Mouse (Mus musculus) midbrain, embryonic 16.5 days (tissue): ENCODE results near the gene Smim24. TPM values are rescaled to one million over a fixed set of nuclear protein-coding genes. Genes with fewer than 3 reads are reported as not detected.

Experiments
- ATAC-seq: fragments of 200-750 bp; cut with Nextera tagmentation; 2 replicates; pipeline ENCODE4 v1.8.0; 2017; ENCODE audit warnings: moderate TSS enrichment
- H3K27ac ChIP-seq: fragments of 300-500 bp; sonication (generic); 2 replicates; pipeline ENCODE4 v1.5.1; 2014; ENCODE audit warnings: mild to moderate bottlenecking, low read length, mixed read lengths
- H3K27me3 ChIP-seq: fragments of 300-500 bp; sonication (generic); 2 replicates; pipeline ENCODE4 v1.6.1; 2014; ENCODE audit warnings: low read depth, low read length, mixed read lengths; ENCODE audit not compliant: control insufficient read depth, insufficient read depth
- H3K36me3 ChIP-seq: fragments of 300-500 bp; sonication (generic); 2 replicates; pipeline ENCODE4 v1.6.1; 2014; ENCODE audit warnings: mild to moderate bottlenecking, low read length, moderate library complexity, mixed read lengths; ENCODE audit not compliant: control insufficient read depth, insufficient read depth
- H3K4me1 ChIP-seq: fragments of 300-500 bp; sonication (generic); 2 replicates; pipeline ENCODE4 v1.6.1; 2014; ENCODE audit warnings: mild to moderate bottlenecking, low read length, mixed read lengths; ENCODE audit not compliant: control insufficient read depth, insufficient read depth
- H3K4me2 ChIP-seq: fragments of 300-500 bp; sonication (generic); 2 replicates; pipeline ENCODE4 v1.6.1; 2014; ENCODE audit warnings: mild to moderate bottlenecking, low read length, mixed read lengths
- H3K4me3 ChIP-seq: fragments of 300-500 bp; sonication (generic); 2 replicates; pipeline ENCODE4 v1.5.1; 2014; ENCODE audit warnings: low read depth, mild to moderate bottlenecking, low read length, moderate library complexity, mixed read lengths
- H3K9ac ChIP-seq: fragments of 300-500 bp; sonication (generic); 2 replicates; pipeline ENCODE4 v1.6.1; 2014; ENCODE audit warnings: low read depth, low read length, mixed read lengths
- H3K9me3 ChIP-seq: fragments of 300-500 bp; sonication (generic); replicated peaks from 2 replicates; pipeline ENCODE4 v1.6.1; 2014; ENCODE audit warnings: mild to moderate bottlenecking, low read length, mixed read lengths; ENCODE audit not compliant: control insufficient read depth, poor library complexity, severe bottlenecking
- WGBS: fragments of 180-500 bp; shearing (Covaris S2); extraction: QIAGEN DNeasy Blood & Tissue Kit; methylation state at CpG from one replicate; pipeline ENCODE4 v1.1.7; 2014; 5-methylcytosine and 5-hydroxymethylcytosine counted together
- polyA plus RNA-seq: library from polyadenylated mRNA; unstranded; fragments of >200 nt; fragmentation: Nextera tagmentation; extraction: Ambion mirVana; gene quantifications from 2 replicates; pipeline ENCODE4 v1.2.1, GENCODE M21; 2015

The Smim24 gene
- polyA plus RNA-seq, 1 experiment from 2014 or later: 1.4 TPM

- H3K4me2 ChIP-seq: peak overlapping the region; percentile 98; the same call in 1 of the 2 replicates
- ATAC-seq: no peak
- H3K4me3 ChIP-seq: no peak overlapping the region; the same call in 1 of the 2 replicates
- H3K27ac ChIP-seq: no peak overlapping the region
- WGBS: 79% methylated on average over 22 of the region's 22 CpGs
- H3K9me3 ChIP-seq: no peaks in the 10 kb centered on the region
- H3K4me1 ChIP-seq: peaks cover 13% of the 10 kb centered on the region
- 0 out of 2 replicates have a peak overlapping the region, but pooled peaks have one; percentile 84 for H3K9ac ChIP-seq
- peaks cover 12% of the 10 kb centered on the region for H3K36me3 ChIP-seq
- H3K27me3 ChIP-seq: no peaks in the 10 kb centered on the region
Measured at GRCm38 (mm10) chr10:81385603-81386306, 7.1 kb upstream of the Smim24 start.

GRCm38 (mm10) chr10:81387716-81388115 is 5.1 kb upstream of the Smim24 start:
- Histone ChIP-seq H3K4me2 (no peak overlapping the region), H3K9me3 (no peaks in the 10 kb centered on the region), H3K4me3 (no peak overlapping the region), H3K36me3 (peaks cover 12% of the 10 kb centered on the region), H3K27ac (no peak overlapping the region), H3K4me1 (peaks cover 13% of the 10 kb centered on the region), H3K9ac (no peak overlapping the region), H3K27me3 (no peaks in the 10 kb centered on the region)
- no peak for ATAC-seq
- 94% methylated on average over 20 of the region's 20 CpGs for WGBS

GRCm38 (mm10) chr10:81388505-81389055 is 4.3 kb upstream of the Smim24 start, which contains the start of gene Gm48552:
TSS of gene Gm48552 (plus strand) at chr10:81389005.
- Histone ChIP-seq H3K4me2 (no peak within 1 kb of the TSS), H3K36me3 (peaks cover 12% of the 10 kb centered on the region), H3K9me3 (no peaks in the 10 kb centered on the region), H3K9ac (no peak within 1 kb of the TSS), H3K27ac (no peak within 1 kb of the TSS), H3K4me3 (no peak within 1 kb of the TSS), H3K27me3 (no peaks in the 10 kb centered on the region), H3K4me1 (peaks cover 17% of the 10 kb centered on the region)
- WGBS: 85% methylated on average over 5 of the region's 5 CpGs
- no peak for ATAC-seq

- Histone ChIP-seq H3K27me3 (no peaks in the 10 kb centered on the region), H3K27ac (no peak overlapping the region), H3K9me3 (no peaks in the 10 kb centered on the region), H3K4me1 (peaks cover 17% of the 10 kb centered on the region), H3K36me3 (peaks cover 12% of the 10 kb centered on the region), H3K4me2 (no peak overlapping the region), H3K9ac (no peak overlapping the region), H3K4me3 (no peak overlapping the region)
- 44% methylated on average over 3 of the region's 3 CpGs for WGBS
- ATAC-seq: no peak
Measured at GRCm38 (mm10) chr10:81389373-81389772, 3.5 kb upstream of the Smim24 start.

GRCm38 (mm10) chr10:81389801-81390677 is 2.8 kb upstream of the Smim24 start:
- Histone ChIP-seq H3K36me3 (peaks cover 12% of the 10 kb centered on the region), H3K27me3 (no peaks in the 10 kb centered on the region), H3K4me1 (peaks cover 14% of the 10 kb centered on the region), H3K27ac (no peak overlapping the region), H3K9me3 (no peaks in the 10 kb centered on the region), H3K4me2 (no peak overlapping the region), H3K4me3 (no peak overlapping the region), H3K9ac (no peak overlapping the region)
- 52% methylated on average over 23 of the region's 23 CpGs for WGBS
- ATAC-seq: no peak

- ATAC-seq: no peak
- H3K4me3 ChIP-seq: no peak overlapping the region
- no peaks in the 10 kb centered on the region for H3K9me3 ChIP-seq
- H3K4me1 ChIP-seq: peaks cover 8% of the 10 kb centered on the region
- H3K9ac ChIP-seq: no peak overlapping the region
- peaks cover 12% of the 10 kb centered on the region for H3K36me3 ChIP-seq
- WGBS: 90% methylated on average over 13 of the region's 13 CpGs
- no peak overlapping the region for H3K27ac ChIP-seq
- no peak overlapping the region for H3K4me2 ChIP-seq
- no peaks in the 10 kb centered on the region for H3K27me3 ChIP-seq
Measured at GRCm38 (mm10) chr10:81390678-81390965, 2.2 kb upstream of the Smim24 start.

- ATAC-seq: no peak
- H3K4me1 ChIP-seq: peaks cover 4% of the 10 kb centered on the region; the same call in 1 of the 2 replicates
- 82% methylated on average over 6 of the region's 6 CpGs for WGBS
- no peak overlapping the region for H3K9ac ChIP-seq
- H3K9me3 ChIP-seq: no peaks in the 10 kb centered on the region
- H3K4me2 ChIP-seq: no peak overlapping the region
- H3K27me3 ChIP-seq: no peaks in the 10 kb centered on the region
- H3K27ac ChIP-seq: no peak overlapping the region
- peaks cover 8% of the 10 kb centered on the region for H3K36me3 ChIP-seq
- no peak overlapping the region for H3K4me3 ChIP-seq
Measured at GRCm38 (mm10) chr10:81392270-81392669, 581 bp upstream of the Smim24 start.

GRCm38 (mm10) chr10:81393456-81394063 is 709 bp downstream of the Smim24 start:
- WGBS: 5% methylated on average over 19 of the region's 19 CpGs
- no peak overlapping the region for H3K4me3 ChIP-seq
- H3K4me2 ChIP-seq: peak overlapping the region; percentile 42
- H3K9ac ChIP-seq: peak overlapping the region; percentile 46
- no peak for ATAC-seq
- no peaks in the 10 kb centered on the region for H3K27me3 ChIP-seq
- no peak overlapping the region for H3K27ac ChIP-seq
- no peaks in the 10 kb centered on the region for H3K9me3 ChIP-seq
- peaks cover 4% of the 10 kb centered on the region; the same call in 1 of the 2 replicates for H3K4me1 ChIP-seq
- peaks cover under 1% of the 10 kb centered on the region; the same call in 1 of the 2 replicates for H3K36me3 ChIP-seq
